Mouse (Mus musculus) thymus, adult 2 months (tissue): ENCODE measurements around the gene Sgpl1. TPM values are rescaled to one million over a fixed set of nuclear protein-coding genes. Genes with fewer than 3 reads are reported as not detected.

Experiments
- DNase-seq: peaks from one replicate; pipeline ENCODE4 v3.0.0; 2021
- H3K27ac ChIP-seq: fragments of 200-500 bp; 2 replicates; pipeline ENCODE4 v1.5.1; 2012; ENCODE audit warnings: low read length, control low read depth; ENCODE audit not compliant: control insufficient read depth, insufficient read depth
- H3K27me3 ChIP-seq: fragments of 200-500 bp; 2 replicates; pipeline ENCODE4 v1.6.1; 2012; ENCODE audit warnings: mild to moderate bottlenecking, low read length, moderate library complexity, mixed read lengths; ENCODE audit not compliant: control insufficient read depth, insufficient read depth
- H3K36me3 ChIP-seq: fragments of 200-500 bp; 2 replicates; pipeline ENCODE4 v1.6.1; 2012; ENCODE audit warnings: mild to moderate bottlenecking, low read length, moderate library complexity; ENCODE audit not compliant: control insufficient read depth, insufficient read depth
- H3K4me1 ChIP-seq: fragments of 200-500 bp; replicated peaks from 2 replicates; pipeline ENCODE4 v1.6.1; 2012; ENCODE audit warnings: low read length; ENCODE audit not compliant: control insufficient read depth, insufficient read depth
- H3K4me3 ChIP-seq: fragments of 200-500 bp; 2 replicates; pipeline ENCODE4 v1.5.1; 2012; ENCODE audit warnings: mild to moderate bottlenecking, low read length, control low read depth, moderate library complexity; ENCODE audit not compliant: control insufficient read depth, insufficient read depth
- CTCF ChIP-seq: fragments of 200-500 bp; IDR thresholded peaks from 2 replicates; pipeline ENCODE4 v1.5.1; 2012; ENCODE audit warnings: mild to moderate bottlenecking, control low read depth, low read length, moderate library complexity, borderline replicate concordance; ENCODE audit not compliant: control insufficient read depth, poor library complexity, insufficient read depth; ENCODE audit errors: extremely low read depth
- POLR2A ChIP-seq: fragments of 200-500 bp; IDR thresholded peaks from 2 replicates; pipeline ENCODE4 v1.6.1; 2012; ENCODE audit warnings: mild to moderate bottlenecking, low read length, control low read depth, moderate library complexity; ENCODE audit not compliant: control insufficient read depth, poor library complexity, insufficient read depth; ENCODE audit errors: extremely low read depth
- WGBS: fragments of 180-500 bp; shearing (Covaris S2); methylation state at CpG from one replicate; pipeline ENCODE4 v1.1.7; 2018; 5-methylcytosine and 5-hydroxymethylcytosine counted together
- polyA plus RNA-seq: library from polyadenylated mRNA; depleted of rRNA; stranded (reverse); fragments of >200 nt; gene quantifications from 2 replicates; pipeline ENCODE4 v1.2.3, GENCODE M21; 2012

Gene Sgpl1
- polyA plus RNA-seq, 1 experiment, result 105 TPM

DNA sequence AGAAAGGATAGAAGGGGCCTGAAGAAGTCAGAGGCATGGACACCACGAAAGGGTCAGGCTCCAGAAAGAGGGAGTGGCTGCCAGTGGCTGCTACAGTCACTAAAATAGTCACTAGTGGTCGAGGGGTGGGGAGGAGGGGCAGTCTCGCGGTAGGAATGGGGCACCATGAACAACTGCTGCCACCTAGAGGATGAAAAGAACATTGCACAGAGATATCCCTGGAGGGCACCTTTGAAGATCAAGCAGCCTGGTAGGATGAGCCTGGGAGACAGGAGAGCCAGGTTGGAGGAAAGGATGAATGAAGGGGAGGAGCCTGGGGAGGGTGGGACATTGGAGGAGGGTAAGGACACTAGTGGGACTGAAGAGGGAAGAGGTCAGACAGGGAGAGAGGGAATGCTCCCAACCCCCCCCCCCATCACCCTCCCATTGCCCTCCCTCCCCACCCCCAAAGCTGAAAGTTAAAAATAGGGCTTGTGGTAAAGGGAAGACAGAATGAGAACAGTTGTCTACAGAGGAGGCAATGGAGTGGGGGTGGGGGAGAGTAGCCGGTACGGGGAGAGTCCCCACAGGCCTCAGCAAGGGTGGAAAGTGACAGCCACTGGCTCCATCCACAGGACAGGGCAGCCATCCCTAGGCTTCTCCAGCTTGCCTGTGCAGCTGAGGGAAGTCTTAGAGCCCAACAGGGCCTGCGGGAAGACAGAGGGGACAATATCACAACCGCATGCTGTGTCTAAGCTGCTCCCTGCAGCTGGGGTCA is 78.9 kb downstream of the Sgpl1 start:
- peak; percentile 64; the same call in 1 of the 2 replicates for TF ChIP-seq CTCF
- TF ChIP-seq POLR2A, result no peak
- no peaks in the 10 kb centered on the region for H3K4me1 ChIP-seq
- no peaks in the 10 kb centered on the region for H3K27me3 ChIP-seq
- no peak overlapping the region for H3K27ac ChIP-seq
- H3K36me3 ChIP-seq, result no peaks in the 10 kb centered on the region
- WGBS, result 14% methylated on average over 8 of the region's 8 CpGs
- DNase-seq, result peak; percentile 56
- H3K4me3 ChIP-seq, result no peak overlapping the region

DNA sequence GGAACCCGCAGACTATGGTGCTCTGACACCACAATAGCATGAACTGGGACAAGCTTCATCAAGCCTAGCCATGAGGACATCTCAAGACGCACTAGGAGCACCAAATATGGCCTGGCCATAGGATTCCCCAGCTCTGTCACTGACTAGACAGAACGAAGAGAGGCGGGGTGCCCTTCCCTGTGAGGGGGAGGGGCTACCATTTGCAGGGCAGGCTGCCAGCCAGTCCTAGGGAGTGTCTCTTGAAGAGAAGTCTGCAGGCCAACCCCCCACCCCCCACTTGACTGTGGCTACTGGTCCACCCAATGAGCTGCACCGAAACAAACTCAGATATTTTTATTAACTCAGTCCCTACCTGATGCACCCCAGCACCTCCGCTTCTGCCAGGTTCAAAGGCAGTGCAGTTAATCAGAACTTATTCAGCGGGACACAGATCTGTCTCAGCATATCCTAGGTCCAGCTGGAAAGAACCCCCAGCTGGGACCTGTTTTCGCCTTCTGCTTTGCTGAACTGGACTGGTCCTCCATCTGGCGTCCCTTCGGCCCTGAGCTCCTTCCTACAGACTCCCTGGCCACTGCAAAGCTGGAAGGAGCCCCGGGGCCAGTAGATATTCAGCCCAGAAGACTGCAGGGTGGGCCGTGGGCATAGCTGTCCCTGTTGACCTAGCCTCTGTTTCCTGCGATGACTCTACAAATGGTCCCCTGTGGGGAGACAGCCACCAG is 82.1 kb downstream of the Sgpl1 start:
- Histone ChIP-seq H3K36me3 (no peaks in the 10 kb centered on the region), H3K4me3 (no peak overlapping the region), H3K4me1 (no peaks in the 10 kb centered on the region), H3K27ac (no peak overlapping the region), H3K27me3 (no peaks in the 10 kb centered on the region)
- WGBS, result 86% methylated on average over 13 of the region's 13 CpGs
- no peak for DNase-seq
- TF ChIP-seq POLR2A (no peak), CTCF (no peak)

DNA sequence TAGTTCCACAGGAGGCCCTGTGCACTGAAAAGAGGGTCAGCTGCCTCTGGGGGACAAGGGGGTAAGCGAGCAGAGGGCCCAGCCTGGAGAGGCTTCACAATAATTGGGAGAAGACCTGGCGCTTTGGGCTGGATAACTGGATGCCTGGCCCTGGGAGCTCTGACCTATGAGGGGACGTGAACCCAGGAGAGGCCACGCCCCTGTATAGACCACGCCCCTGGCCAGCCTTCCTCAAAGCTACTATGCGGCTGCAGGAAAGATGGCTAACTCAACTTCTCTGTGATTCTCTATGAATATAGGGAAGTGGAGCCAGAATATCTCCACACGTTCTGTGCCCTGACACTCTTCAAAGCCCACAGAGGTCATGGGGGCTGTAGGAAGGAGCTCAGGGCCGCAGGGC is 82.9 kb downstream of the Sgpl1 start:
- Histone ChIP-seq H3K36me3 (no peaks in the 10 kb centered on the region), H3K27ac (no peak overlapping the region), H3K4me1 (no peaks in the 10 kb centered on the region), H3K4me3 (no peak overlapping the region), H3K27me3 (no peaks in the 10 kb centered on the region)
- WGBS, result 38% methylated on average over 8 of the region's 8 CpGs
- DNase-seq, result no peak
- TF ChIP-seq CTCF (no peak), POLR2A (no peak)

GRCm38 (mm10) chr10:61063271-61063864 is 84.1 kb downstream of the Sgpl1 start:
- no peak for DNase-seq
- TF ChIP-seq CTCF, result no peak
- TF ChIP-seq POLR2A, result no peak
- no peak overlapping the region for H3K4me3 ChIP-seq
- 93% methylated on average over 10 of the region's 10 CpGs for WGBS
- H3K36me3 ChIP-seq, result no peaks in the 10 kb centered on the region
- H3K27ac ChIP-seq, result no peak overlapping the region
- no peaks in the 10 kb centered on the region for H3K4me1 ChIP-seq
- no peaks in the 10 kb centered on the region for H3K27me3 ChIP-seq

GRCm38 (mm10) chr10:61059543-61060110 is 87.9 kb downstream of the Sgpl1 start:
- no peak for DNase-seq
- TF ChIP-seq CTCF (no peak), POLR2A (no peak)
- no peak overlapping the region for H3K4me3 ChIP-seq
- no peaks in the 10 kb centered on the region for H3K4me1 ChIP-seq
- H3K36me3 ChIP-seq, result no peaks in the 10 kb centered on the region
- 64% methylated on average over 6 of the region's 6 CpGs for WGBS
- no peak overlapping the region for H3K27ac ChIP-seq
- H3K27me3 ChIP-seq, result no peaks in the 10 kb centered on the region

DNA sequence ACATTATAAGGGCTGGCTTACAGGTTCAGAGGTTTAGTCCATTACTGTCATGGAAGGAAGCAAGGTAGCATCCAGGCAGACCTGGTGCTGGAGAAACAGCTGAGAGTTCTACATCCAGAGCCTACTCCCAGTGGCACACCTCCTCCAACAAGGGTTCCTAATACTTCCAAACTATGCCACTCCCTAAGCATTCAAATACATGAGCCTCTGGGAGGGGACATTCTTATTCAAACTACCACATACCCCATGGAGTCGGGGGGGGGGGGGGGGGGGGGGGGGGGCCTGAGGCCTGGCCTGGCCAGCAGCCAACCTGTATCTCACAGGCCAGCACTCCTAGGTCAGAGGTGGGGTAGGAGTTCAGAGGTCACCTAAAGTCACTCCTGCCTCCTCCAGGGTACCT is 88.4 kb downstream of the Sgpl1 start:
- Histone ChIP-seq H3K4me3 (no peak overlapping the region), H3K27me3 (no peaks in the 10 kb centered on the region), H3K36me3 (no peaks in the 10 kb centered on the region), H3K4me1 (no peaks in the 10 kb centered on the region), H3K27ac (no peak overlapping the region)
- no peak for DNase-seq
- TF ChIP-seq CTCF (no peak), POLR2A (no peak)
- WGBS, result 17% methylated on average over 1 of the region's 1 CpGs
